Mouse (Mus musculus) left cerebral cortex, postnatal 10 days (tissue): ENCODE results near the gene Pbx2. TPM values are rescaled to one million over a fixed set of nuclear protein-coding genes. Genes with fewer than 3 reads are reported as not detected.

Experiments used
- DNase-seq, 2 experiments: peaks; one replicate each; pipeline ENCODE4 v3.0.0; 2021 to 2022; ENCODE audit warnings: low spot score in 2 of 2, mixed read lengths in 1 of 2; ENCODE audit errors: extremely low spot score in 1 of 2
- intact Hi-C: fragments of 180-260 bp; cut with DNase I; formaldehyde crosslinking; loops from one replicate; pipeline ENCODE4 v1.15.1; 2025
- total RNA-seq, 2 experiments: library from RNA; stranded (reverse); gene quantifications; 2 replicates each; pipeline ENCODE4 v1.2.3; 2021

Pbx2 gene
- total RNA-seq, 2 experiments from 2014 or later = 40.3 to 40.9 TPM

- intact Hi-C loops = no loop called here
- no peak for DNase-seq
Measured at GRCm38 (mm10) chr17:34571875-34572274, 19.2 kb upstream of the Pbx2 start.

- intact Hi-C loops = no loop called here
- peak in 1 of 2 experiments; percentile 54 for DNase-seq
Measured at GRCm38 (mm10) chr17:34572361-34572760, 18.7 kb upstream of the Pbx2 start.

- intact Hi-C loops = no loop called here
- no peak for DNase-seq
Measured at GRCm38 (mm10) chr17:34576577-34576976, 14.5 kb upstream of the Pbx2 start.

- DNase-seq = no peak
- intact Hi-C loops = no loop called here
Measured at GRCm38 (mm10) chr17:34578070-34578469, 13.0 kb upstream of the Pbx2 start.

GRCm38 (mm10) chr17:34582528-34582927 lies 8.5 kb upstream of the Pbx2 start:
- intact Hi-C loops = no loop called here
- no peak for DNase-seq

GRCm38 (mm10) chr17:34583397-34583796 lies 7.7 kb upstream of the Pbx2 start:
- peak in 1 of 2 experiments; percentile 63 for DNase-seq
- intact Hi-C loops = no loop called here

- DNase-seq = peak in 1 of 2 experiments; percentile 50
- intact Hi-C loops = no loop called here
Measured at GRCm38 (mm10) chr17:34583819-34584218, 7.2 kb upstream of the Pbx2 start.

- intact Hi-C loops = no loop called here
- DNase-seq = no peak
Measured at GRCm38 (mm10) chr17:34585121-34585520, 5.9 kb upstream of the Pbx2 start.

GRCm38 (mm10) chr17:34585877-34586771 lies 4.9 kb upstream of the Pbx2 start:
- peak in 1 of 2 experiments; percentile 63 for DNase-seq
- intact Hi-C loops = no loop called here

- DNase-seq = peak; percentile 86 to 95
- intact Hi-C loops = no loop called here
Measured at GRCm38 (mm10) chr17:34586796-34587422, 4.2 kb upstream of the Pbx2 start.

- DNase-seq = peak; percentile 94 to 99
- intact Hi-C loops = no loop called here
Measured at GRCm38 (mm10) chr17:34587423-34587811, 3.6 kb upstream of the Pbx2 start.

GRCm38 (mm10) chr17:34587814-34588213 lies 3.3 kb upstream of the Pbx2 start:
- intact Hi-C loops = no loop called here
- no peak for DNase-seq

- intact Hi-C loops = no loop called here
- DNase-seq = no peak
Measured at GRCm38 (mm10) chr17:34588767-34589166, 2.3 kb upstream of the Pbx2 start.

- no peak for DNase-seq
- intact Hi-C loops = no loop called here
Measured at GRCm38 (mm10) chr17:34589206-34589605, 1.9 kb upstream of the Pbx2 start.

GRCm38 (mm10) chr17:34589681-34590101 lies 1.4 kb upstream of the Pbx2 start, which contains the start of gene Gpsm3:
Gene Gpsm3, plus strand, starts transcription at chr17:34589806.
- intact Hi-C loops = no loop called here
- DNase-seq = peak in 1 of 2 experiments; percentile 83

GRCm38 (mm10) chr17:34590154-34590987 lies 695 bp upstream of the Pbx2 start:
- intact Hi-C loops = no loop called here
- DNase-seq = peak in 1 of 2 experiments; percentile 46

GRCm38 (mm10) chr17:34591994-34592375 lies 919 bp downstream of the Pbx2 start:
- DNase-seq = peak; percentile 79 to 97
- intact Hi-C loops = no loop called here

GRCm38 (mm10) chr17:34592581-34593549 lies 1.8 kb downstream of the Pbx2 start:
- intact Hi-C loops = no loop called here
- peak in 1 of 2 experiments; percentile 51 for DNase-seq
